Mouse (Mus musculus) embryo, embryonic 10 days (tissue): ENCODE measurements around the gene Gba.
"Not testable (repeated sequence)": the region's sequence is repeated elsewhere in the genome, so short reads cannot be mapped to it uniquely, and the experiment has no call there.

ENCODE experiments used
- DNase-seq: peaks from one replicate; pipeline ENCODE4 v3.0.0-alpha.2; 2015; ENCODE audit warnings: low spot score

The Gba gene

DNA sequence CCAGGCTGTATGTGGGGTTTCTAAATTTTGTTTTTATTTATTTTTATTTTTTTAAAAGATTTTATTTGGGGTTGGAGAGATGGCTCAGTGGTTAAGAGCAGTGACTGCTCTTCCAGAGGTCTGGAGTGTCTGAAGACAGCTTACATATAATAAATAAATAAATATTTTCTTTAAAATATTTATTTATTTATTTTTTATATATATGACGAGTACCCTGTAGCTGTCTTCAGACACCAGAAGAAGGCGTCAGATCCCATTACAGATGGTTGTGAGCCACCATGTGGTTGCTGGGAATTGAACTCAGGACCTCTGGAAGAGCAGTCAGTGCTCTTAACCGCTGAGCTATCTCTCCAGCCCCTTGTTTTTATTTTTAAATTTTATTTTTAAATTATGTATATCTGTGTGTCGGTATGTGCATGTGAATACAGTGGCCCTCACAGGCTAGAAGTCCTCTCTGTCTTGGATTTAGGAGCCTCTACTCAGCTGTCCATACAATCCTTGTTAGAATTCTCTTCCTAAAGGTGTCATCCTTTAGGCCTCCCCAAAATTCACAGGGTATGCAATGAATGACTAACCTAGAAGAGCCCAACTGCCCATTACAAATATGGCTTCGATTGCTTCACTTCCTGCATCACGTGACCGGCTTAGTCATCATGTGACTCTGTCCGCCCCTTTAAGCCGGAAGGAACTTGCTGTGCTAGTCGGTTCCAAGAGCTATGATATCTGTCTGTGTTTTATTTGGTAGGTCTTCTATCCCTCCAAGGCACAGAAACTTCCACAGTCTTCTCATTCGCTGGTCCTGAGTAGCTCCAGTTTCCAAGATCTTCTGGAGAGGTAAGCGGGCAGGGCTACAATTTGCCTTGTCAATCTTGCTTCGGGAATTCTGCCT lies at the start of gene Gba:
Gba (plus strand) TSS at position 676 of the 889 bp plus-strand sequence.
- DNase-seq: peak; percentile 98

DNA sequence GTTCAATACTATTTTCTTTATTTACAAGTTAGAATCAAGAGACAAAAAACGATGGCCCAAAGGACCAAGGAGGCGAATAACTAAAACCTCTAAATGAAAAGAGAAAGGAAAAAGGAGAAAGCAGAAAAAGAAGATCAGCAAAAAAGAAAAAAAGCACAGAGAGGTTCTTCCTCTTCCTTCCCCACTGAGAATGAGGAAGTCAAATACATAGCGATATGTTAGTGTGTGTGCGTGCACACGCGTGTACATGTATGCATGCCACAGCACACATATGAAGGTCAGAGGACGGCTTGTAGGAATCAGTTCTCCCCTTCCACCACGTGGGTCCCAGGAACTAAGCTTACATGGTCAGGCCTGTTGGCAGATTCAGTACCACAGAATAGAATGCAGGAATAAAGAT lies 45.8 kb upstream of the Gba start:
- no peak for DNase-seq

DNA sequence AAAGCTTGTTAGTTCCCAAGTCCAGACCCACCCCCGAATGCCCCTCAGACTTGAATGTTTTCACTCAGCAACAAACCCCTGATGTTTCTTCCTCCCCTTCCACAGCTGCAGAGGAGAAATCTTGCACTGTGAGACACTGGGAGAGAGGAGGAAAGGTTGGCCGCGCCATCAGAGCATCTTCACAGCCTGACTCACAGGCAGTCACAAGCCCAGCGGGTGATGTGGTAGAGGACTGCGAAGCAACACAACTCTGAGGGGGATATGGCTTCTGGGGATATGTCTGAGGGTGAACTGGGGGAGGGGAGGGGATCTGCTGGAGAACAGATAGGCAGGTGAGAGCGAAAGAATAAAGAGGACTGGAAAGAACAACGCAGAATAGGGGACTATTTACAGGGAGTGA lies 44.1 kb upstream of the Gba start:
- DNase-seq: no peak

DNA sequence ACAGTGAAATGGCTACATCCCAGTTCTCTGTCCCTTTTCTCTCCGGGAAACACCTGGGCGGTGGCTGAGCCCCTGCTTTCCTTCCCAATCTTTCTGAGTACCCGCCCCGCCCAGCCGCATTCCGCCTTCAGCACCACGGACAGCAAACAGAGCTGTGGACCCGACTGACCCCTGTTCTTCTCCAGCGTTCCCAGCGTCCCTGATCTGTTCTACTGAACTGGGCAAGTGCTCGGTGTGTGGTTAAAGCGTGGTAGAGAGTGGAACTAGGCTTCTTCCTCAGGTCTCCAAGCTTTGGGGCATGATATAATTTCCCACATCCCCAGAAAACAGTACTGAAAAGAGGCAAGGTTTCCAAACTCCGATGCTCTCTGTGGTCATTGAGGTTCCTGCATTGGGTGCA lies 43.5 kb upstream of the Gba start:
- peak; percentile 81 for DNase-seq

DNA sequence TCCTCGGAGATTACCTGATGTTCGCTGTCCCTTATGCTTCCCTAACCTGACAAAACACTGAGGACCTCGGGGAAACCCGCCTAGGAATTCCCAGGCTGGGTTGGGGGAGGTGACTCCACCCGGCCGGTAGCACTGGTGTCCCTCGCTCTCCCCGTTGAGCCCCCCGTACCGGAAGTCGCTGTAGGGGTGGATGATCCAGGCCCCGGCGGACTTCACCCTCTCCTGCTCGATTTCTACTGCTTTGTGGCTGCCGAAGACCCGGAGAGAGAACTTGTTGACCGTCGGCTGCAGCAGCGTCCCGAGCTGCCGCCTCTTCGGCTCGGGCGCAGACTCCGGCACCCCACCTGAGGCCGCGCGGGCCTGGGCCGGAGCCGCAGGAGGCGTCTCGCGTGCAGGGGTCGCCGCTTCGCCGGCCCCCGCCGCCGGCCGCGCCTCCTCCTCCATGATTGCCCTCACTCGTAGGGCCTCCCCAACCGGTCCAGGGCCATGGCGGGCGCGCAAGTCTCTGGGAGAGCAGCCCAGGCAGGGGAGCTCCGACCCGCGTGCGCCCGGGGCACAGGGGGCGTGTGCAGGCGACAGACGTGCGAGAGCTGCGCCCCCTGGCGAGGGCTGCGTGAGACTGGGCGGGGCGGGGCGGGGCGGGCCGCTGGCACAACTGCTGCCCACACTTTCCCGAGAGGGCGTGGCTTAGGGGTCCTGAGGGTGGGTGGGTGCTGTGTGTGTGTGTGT lies 42.9 kb upstream of the Gba start, which contains the start of gene Hcn3:
Hcn3 (minus strand) TSS at position 581 of the 729 bp plus-strand sequence.
- DNase-seq: peak; percentile 85

DNA sequence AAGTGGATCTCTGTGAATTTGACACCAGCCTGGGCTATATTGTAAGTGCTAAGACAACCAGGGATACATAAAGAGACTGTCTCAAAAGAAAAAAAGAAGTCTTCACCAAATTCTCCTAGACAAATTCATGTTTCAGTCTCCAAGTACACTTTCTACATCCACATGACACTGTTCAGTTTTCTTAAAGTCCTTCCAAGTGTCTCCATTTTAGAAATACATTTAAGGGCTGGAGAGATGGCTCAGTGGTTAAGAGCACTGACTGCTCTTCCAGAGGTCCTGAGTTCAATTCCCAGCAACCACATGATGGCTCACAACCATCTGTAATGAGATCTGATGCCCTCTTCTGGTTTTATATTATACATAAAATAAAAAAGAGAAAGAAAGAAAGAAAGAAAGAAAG lies 41.5 kb upstream of the Gba start:
- DNase-seq: not testable (repeated sequence)

DNA sequence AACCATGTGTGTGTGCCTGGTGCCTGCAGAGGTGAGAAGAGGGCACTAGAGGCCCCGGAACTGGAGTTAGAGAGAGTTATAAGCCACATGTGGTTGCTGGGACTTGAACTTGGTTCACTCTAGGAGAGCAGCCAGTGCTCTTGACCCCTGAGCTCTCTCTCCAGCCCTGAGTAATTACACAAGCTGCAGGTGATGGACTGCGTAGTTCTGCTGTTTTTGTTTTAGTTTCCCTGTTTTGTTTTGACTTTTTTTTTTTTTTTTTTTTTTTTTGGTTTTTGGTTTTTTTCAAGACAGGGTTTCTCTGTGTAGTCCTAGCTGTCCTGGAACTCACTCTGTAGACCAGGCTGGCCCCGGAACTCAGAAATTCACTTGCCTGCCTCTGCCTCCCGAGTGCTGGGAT lies 40.9 kb upstream of the Gba start:
- DNase-seq: no peak

DNA sequence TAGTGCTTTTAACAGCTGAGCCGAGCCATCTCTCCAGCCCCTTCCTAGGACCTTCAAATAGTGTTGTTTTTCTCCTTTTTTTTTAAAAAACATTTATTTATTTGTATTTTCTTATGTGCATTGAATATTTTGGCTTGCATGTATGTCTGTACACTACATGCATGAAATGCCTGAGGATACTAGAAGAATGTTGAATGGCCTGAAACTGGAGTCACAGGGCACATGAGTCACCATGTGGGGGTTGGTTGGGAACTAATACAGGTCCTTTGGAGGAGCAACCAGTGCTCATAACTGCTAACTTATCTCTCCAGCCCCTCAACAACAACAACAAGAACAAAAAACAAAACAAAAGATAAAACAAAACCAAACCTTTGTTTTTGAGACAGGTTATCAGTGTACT lies 39.6 kb upstream of the Gba start:
- no peak for DNase-seq

DNA sequence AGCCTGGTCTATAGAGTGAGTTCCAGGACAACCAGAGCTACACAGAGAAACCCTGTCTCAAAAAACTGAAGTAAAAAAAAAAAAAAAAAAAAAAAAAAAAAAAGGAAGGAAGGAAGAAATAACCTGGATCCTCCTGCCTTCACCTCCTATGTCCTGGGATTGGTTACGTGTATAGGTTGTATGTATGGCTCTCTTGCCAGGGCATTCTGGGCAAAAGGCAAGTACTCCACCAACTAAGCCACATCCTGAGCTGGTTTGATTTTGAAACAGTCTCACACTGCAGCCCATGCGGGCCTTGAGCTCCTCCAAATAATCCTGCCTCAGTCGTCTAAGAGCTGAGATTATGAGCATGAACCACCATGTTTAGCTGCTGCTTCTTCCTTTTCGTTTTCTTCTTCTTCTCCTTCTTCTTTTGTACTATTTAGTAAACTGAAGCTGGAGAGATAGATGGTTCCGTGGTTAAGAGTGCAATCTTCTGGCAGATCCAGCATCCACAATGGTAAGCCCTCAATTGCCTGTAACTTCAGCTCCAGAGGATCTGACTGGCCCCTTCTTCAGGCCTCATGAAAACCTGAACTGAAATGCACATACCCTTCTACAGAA lies 39.0 kb upstream of the Gba start:
- DNase-seq: no peak

DNA sequence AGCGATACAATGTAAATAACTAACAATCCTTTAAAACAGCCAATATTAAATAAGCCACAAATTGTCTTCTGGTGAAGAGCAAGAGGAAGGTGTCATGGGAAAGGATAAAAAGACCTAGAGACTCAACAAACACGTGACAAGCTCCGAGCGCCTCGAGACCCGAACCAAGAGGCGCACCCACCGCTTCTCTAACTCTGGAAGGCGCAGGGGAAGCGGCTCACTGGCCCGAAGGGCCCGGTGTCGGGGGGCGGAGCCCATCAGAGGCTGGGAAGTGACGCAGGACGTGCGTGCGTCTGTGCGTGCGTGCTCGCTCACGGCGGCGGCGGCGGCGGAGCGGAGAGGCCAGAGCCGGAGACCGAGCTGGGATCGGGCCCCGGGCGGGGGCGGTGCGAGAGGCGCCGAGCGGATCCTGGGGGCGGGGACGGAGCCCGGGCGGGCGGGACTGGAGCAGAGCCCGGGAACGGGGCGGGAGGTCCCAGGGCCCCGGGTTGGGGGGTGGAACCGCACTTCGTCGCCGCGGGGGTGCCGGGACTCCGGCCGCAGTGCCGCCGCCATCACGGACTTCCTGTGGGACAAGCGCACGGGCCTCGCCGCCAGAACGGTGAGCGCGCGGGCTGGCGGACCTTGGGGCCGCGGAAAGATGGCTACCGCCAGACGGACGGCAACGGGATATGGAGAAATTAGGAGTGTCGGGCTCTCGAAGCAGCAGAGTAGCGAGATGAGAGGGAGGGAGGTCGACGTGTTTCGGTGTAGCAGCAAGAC lies 38.0 kb upstream of the Gba start, which contains the start of gene Clk2:
Clk2 (plus strand) TSS at position 290 of the 762 bp plus-strand sequence.
- DNase-seq: peak; percentile 97

DNA sequence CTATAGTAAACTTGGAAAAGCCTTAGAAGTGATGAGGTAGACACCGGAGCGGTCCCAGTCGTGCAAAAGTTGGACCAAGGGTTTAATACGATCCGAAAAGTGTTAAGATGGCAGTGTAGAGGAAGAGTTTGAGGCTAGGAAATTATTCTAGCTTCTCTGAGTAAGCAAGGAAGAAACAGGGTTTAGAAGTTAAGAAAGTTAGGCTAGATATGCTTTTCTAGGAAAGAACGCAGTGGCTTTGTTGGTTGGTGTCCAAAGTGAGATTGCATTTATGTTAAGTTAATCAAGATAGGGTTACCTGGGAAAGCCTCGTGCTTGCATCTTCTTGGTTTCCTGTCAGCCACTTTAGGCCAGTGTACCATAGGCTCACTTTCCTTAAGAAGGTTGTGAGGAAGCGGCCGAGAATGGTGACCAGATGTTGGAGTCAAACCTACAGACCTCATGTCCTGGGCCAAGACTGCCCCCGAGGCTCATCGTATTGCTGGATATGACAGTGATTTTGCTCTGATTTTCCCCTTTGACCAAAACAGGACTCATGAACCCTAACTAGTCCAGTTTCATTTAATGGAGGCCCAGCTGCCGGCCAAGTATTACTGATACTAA lies 37.4 kb upstream of the Gba start:
- DNase-seq: peak; percentile 44

DNA sequence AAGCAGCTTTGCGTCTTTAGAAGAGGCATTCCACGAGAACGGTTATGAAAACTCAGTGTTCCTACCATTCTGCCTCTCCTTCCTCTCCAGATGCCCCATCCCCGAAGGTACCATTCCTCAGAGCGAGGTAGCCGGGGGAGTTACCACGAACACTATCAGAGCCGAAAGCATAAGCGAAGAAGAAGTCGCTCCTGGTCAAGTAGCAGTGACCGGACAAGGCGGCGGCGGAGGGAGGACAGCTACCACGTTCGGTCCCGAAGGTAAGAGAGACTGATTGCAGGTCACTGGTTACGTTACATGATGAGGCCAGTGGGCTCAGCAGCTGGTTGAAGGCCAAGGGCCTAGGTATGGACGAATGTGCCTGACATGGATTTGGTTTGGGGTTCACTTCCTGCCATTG lies 35.8 kb upstream of the Gba start:
- DNase-seq: no peak

DNA sequence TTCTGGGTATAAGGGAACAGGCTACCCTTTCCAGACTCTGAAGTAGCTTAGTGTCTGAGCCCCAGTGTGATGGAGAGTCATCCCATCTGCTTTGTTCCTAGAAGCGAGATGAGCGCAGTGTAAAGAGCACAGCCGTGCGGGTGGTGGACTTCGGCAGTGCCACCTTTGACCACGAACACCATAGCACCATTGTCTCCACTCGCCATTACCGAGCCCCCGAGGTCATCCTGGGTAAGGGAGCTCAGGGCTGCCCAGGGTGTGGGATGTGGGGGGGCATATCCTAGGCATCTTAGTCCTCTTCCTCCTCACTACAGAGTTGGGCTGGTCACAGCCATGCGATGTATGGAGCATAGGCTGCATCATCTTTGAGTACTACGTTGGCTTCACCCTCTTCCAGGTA lies 27.9 kb upstream of the Gba start:
- no peak for DNase-seq

DNA sequence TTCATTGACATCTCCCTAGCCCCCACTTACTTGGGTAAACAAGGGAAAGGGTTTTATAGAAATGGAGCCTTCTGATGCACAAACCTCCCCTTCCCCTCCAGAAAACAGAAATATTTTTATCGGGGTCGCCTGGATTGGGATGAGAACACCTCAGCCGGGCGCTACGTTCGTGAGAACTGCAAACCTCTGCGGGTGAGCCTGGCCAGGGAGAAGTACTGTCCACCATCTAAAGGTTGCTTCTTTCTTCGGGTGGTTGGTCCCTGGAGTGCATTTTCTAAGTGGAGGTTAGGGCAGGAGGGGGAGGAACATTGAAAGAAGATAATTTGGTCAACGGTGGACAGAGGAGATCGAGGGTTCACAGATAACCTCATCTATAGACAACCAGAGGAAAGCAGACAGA lies 27.2 kb upstream of the Gba start:
- DNase-seq: no peak

DNA sequence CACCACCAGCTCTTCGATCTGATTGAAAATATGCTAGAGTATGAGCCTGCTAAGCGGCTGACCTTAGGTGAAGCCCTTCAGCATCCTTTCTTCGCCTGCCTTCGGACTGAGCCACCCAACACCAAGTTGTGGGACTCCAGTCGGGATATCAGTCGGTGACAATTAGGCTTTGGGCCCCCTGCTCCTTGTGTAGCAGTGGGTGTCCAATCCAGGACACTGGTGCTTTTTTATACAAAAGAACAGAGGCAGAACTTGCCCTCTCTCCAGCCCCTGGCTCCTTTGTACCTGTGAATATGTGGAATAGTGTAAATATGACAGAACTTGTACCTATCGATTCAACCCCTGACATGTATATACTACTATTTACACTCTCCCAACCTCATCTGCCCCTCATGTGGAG lies 26.3 kb upstream of the Gba start:
- DNase-seq: no peak

DNA sequence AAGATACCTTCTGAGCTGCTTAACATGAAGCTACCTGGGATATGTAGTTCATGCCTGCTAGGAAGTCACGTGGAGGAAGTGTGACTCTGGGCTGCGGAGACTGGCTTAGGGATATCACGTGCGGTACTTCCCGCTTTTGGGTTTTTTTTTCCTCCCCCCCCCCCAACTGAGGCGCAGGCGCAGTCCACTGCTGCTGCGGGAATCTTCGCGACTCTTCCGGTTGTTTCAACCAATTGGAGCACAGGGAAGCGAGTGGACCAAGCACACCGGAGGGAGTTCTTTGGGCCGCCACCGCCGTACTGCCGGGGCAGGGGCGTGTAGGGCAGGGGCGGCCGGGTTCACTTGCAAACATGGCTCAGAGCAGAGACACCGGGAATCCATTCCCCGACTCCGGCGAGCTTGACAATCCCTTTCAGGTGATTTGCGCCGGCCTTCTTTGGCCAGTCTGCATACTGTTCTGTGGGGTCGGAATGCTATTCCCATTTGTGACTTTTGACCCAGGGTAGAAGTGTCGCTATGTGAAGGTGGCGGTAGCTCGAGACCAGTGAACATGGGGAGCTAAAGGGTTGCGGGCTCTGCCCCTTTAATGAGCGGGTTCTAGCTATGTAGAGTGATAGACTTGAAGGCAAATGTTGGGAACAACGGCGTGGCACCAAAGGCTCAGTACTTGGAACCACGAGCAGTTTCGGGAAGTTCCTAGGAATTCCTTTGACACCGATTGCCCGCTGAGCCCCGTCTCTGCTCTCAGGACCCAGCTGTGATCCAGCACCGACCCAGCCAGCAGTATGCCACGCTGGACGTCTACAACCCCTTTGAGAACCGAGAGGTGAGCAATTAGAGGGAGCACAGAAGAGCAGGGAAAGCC lies 25.3 kb upstream of the Gba start, which contains the start of gene Scamp3:
Scamp3 (plus strand) TSS at position 232 of the 865 bp plus-strand sequence.
- DNase-seq: peak; percentile 95

DNA sequence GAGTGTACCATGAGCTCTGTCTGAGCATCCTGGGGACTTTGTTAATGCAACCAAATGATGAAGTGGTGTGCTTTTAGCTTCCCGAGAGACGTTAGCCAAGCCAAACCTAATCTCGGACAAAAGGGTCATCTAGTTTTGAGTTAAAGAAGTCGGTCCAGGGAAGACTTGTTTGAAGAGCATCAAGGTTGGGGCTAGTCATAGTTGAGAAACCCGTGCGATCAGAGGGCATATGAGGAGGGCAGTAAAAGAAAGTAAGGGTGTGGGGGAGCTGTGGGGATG lies 24.7 kb upstream of the Gba start:
- DNase-seq: no peak

DNA sequence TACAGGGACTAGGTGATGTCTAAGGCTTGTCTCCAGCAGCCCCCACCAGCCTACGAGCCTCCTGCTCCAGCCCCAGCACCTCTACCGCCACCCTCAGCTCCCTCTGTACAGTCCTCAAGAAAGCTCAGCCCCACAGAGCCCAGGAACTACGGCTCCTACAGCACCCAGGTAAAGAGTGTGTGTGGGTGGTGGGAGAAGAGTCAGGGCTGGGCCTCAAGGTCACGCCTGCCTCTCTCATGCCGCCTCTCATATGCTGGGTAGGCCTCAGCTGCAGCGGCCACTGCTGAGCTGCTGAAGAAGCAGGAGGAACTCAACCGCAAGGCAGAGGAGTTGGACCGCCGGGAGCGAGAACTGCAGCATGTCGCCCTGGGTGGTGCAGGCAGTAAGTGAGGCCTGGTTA lies 23.7 kb upstream of the Gba start:
- DNase-seq: no peak

DNA sequence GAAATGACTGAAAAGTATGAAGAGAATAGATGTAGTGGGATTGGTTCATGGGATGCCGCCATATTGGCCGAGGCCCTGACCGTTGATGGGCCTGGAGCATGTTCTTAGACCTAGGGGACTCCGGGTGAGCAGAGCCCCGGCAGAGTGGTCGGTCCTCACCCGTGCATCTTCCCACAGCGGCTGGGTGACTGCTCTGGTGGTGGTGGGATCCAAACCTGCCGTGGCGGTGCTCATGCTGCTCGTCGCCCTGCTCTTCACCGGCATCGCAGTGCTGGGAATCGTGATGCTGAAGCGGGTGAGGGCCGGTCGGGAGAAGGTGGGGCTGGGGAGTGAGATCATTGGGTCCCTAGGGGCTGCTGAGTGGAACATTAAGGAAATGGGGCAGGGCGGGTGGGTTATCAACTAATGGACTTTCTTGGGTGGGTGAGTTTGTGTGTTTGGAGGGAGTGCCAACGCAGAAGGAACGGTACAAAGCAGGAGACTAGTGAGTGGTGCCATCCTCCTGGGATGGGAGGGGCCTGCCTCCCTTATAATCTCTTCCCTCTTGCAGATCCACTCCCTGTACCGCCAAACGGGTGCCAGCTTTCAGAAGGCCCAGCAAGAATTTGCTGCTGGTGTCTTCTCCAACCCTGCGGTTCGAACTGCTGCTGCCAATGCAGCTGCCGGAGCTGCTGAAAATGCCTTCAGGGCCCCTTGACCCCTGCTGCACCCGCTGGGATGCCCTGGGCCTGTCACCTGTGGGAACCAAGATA lies 20.8 kb upstream of the Gba start:
- DNase-seq: no peak

DNA sequence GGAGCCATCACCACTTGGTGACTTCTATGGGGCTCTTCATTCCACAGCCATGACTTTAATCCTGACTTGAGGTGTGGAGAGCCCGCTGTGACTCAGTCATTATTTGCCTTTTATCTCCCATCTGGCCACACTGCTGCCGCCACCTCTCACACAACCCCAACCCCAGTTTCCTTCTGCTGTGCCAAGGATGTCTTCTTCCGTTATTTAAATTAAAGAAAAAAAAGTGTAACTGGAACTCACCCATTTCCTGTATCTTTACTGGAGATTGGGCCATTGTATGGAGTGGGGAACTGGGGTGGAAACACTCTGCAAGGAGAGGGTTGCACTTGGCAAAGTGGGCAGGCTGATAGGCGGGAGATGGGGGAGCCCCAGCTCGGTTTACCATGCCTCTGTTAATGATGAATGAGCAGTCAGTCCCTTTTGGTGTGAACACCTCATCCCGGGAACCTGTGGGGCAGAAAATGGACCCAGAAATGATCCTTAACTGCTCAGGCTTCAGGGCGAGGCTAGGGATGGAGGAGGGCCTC lies 20.1 kb upstream of the Gba start:
- DNase-seq: no peak
